Mouse (Mus musculus) forebrain, embryonic 12.5 days (tissue): ENCODE measurements around the gene Nr4a3. TPM values are rescaled to one million over a fixed set of nuclear protein-coding genes. Genes with fewer than 3 reads are reported as not detected.

Experiments
- ATAC-seq: fragments of 200-750 bp; cut with Nextera tagmentation; 2 replicates; pipeline ENCODE4 v1.8.0; 2017; ENCODE audit warnings: moderate TSS enrichment; ENCODE audit not compliant: low FRiP score
- H3K27ac ChIP-seq: fragments of 300-500 bp; sonication (generic); 2 replicates; pipeline ENCODE4 v1.5.1; 2016; ENCODE audit warnings: mild to moderate bottlenecking
- H3K27me3 ChIP-seq: fragments of 300-500 bp; sonication (generic); 2 replicates; pipeline ENCODE4 v1.6.1; 2016; ENCODE audit warnings: mild to moderate bottlenecking
- H3K36me3 ChIP-seq: fragments of 300-500 bp; sonication (generic); replicated peaks from 2 replicates; pipeline ENCODE4 v1.6.1; 2016; ENCODE audit warnings: mild to moderate bottlenecking
- H3K4me1 ChIP-seq: fragments of 300-500 bp; sonication (generic); 2 replicates; pipeline ENCODE4 v1.6.1; 2016
- H3K4me2 ChIP-seq: fragments of 300-500 bp; sonication (generic); 2 replicates; pipeline ENCODE4 v1.6.1; 2016; ENCODE audit warnings: mild to moderate bottlenecking, moderate library complexity
- H3K4me3 ChIP-seq: fragments of 300-500 bp; sonication (generic); replicated peaks from 2 replicates; pipeline ENCODE4 v1.5.1; 2016; ENCODE audit warnings: mild to moderate bottlenecking
- H3K9ac ChIP-seq: fragments of 300-500 bp; sonication (generic); 2 replicates; pipeline ENCODE4 v1.6.1; 2016; ENCODE audit warnings: mild to moderate bottlenecking
- H3K9me3 ChIP-seq: fragments of 300-500 bp; sonication (generic); 2 replicates; pipeline ENCODE4 v1.6.1; 2016
- WGBS: fragments of 180-500 bp; shearing (Covaris S2); methylation state at CpG from one replicate; pipeline ENCODE4 v1.1.7; 2016; 5-methylcytosine and 5-hydroxymethylcytosine counted together
- polyA plus RNA-seq: library from polyadenylated mRNA; unstranded; fragments of >200 nt; fragmentation: Nextera tagmentation; extraction: Ambion mirVana; gene quantifications from 2 replicates; pipeline ENCODE4 v1.2.1, GENCODE M21; 2016

The Nr4a3 gene
- polyA plus RNA-seq, 1 experiment from 2014 or later: 0.36 TPM

- Histone ChIP-seq H3K9ac (peak within 1 kb of the TSS; percentile 84), H3K4me1 (peaks cover 10% of the 10 kb centered on the region; the same call in 1 of the 2 replicates)
Observed at GRCm38 (mm10) chr4:48124773-48125469, 80.0 kb downstream of the Nr4a3 start, which contains the start of gene Stx17. Stx17 (plus strand) TSS chr4:48124915.

GRCm38 (mm10) chr4:48130314-48130713, 85.4 kb downstream of the Nr4a3 start:
- WGBS: 84% methylated on average over 6 of the region's 6 CpGs
- Histone ChIP-seq H3K36me3 (peaks cover 4% of the 10 kb centered on the region; the same call in 1 of the 2 replicates), H3K4me1 (0 out of 2 replicates have a peak, but pooled peaks cover 2% of the 10 kb centered on the region), H3K27ac (no peak overlapping the region), H3K4me3 (no peak overlapping the region), H3K9me3 (no peaks in the 10 kb centered on the region), H3K27me3 (no peaks in the 10 kb centered on the region), H3K4me2 (no peak overlapping the region), H3K9ac (no peak overlapping the region)
- no peak for ATAC-seq

More at GRCm38 (mm10) chr4:48124773-48125469, 80.0 kb downstream of the Nr4a3 start, which contains the start of gene Stx17:
- Histone ChIP-seq H3K4me3 (peak within 1 kb of the TSS; percentile 70), H3K27ac (no peak within 1 kb of the TSS), H3K9me3 (no peaks in the 10 kb centered on the region), H3K36me3 (no peaks in the 10 kb centered on the region), H3K27me3 (no peaks in the 10 kb centered on the region), H3K4me2 (peak within 1 kb of the TSS; percentile 85)
- under 1% methylated on average over 58 of the region's 58 CpGs for WGBS
- peak; percentile 99 for ATAC-seq

- 96% methylated on average over 9 of the region's 9 CpGs for WGBS
- Histone ChIP-seq H3K27me3 (no peaks in the 10 kb centered on the region), H3K9me3 (no peaks in the 10 kb centered on the region), H3K27ac (no peak overlapping the region), H3K36me3 (peaks cover 7% of the 10 kb centered on the region; the same call in 1 of the 2 replicates), H3K4me1 (no peaks in the 10 kb centered on the region), H3K4me2 (no peak overlapping the region), H3K4me3 (no peak overlapping the region), H3K9ac (no peak overlapping the region)
- ATAC-seq: no peak
Observed at GRCm38 (mm10) chr4:48131606-48132005, 86.7 kb downstream of the Nr4a3 start.

- H3K9me3 ChIP-seq: no peaks in the 10 kb centered on the region
- peaks cover 7% of the 10 kb centered on the region; the same call in 1 of the 2 replicates for H3K36me3 ChIP-seq
- ATAC-seq: no peak
- H3K27ac ChIP-seq: no peak overlapping the region
- WGBS: 84% methylated on average over 3 of the region's 3 CpGs
- no peak overlapping the region for H3K4me2 ChIP-seq
- no peaks in the 10 kb centered on the region for H3K27me3 ChIP-seq
- H3K4me3 ChIP-seq: no peak overlapping the region
- no peak overlapping the region for H3K9ac ChIP-seq
- no peaks in the 10 kb centered on the region for H3K4me1 ChIP-seq
Observed at GRCm38 (mm10) chr4:48132721-48133120, 87.8 kb downstream of the Nr4a3 start.

Other genes starting within 250 kb of the Nr4a3 start
- 26.2 and 27.8 TPM in 2 replicates for gene Stx17, start 79.8 kb downstream of the Nr4a3 start, polyA plus RNA-seq
- gene Erp44, start 234.4 kb downstream of the Nr4a3 start, polyA plus RNA-seq: 66.0 and 68.0 TPM in 2 replicates
- gene Invs, start 234.6 kb downstream of the Nr4a3 start, polyA plus RNA-seq: 8.7 and 10.5 TPM in 2 replicates